ENCODE assay signal across 24 mouse cellular contexts in the genomic region with DNA sequence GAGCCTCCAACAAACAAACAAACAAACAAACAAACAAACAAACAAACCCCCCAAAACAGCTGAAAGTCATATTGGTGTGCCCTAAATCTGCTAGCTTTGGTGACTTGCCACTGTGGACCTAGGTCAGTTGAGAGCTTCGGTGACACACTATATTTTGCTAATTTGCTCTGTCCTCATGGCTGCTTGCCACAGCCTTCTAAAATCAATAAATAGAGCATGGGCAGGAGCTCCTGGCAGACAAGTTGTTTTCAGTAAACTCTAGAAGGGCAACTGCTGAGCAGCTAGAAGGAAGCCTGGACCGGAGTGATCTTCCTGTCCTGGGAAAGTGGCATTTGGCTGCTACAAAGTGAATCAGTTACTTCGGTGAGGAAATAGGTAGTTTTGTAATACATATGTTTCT.
DNase-seq lines count a peak whose midpoint lies in the region; TF ChIP-seq lines count a peak whose summit lies in the region.
"Had no signal": no experiment of that assay in that cellular context is flagged by ENCODE, and none has a peak within 500 bp of the region (broad histone marks: within the 10 kb centered on the region; RNA-seq: fewer than 3 reads in every experiment).

No protein-coding gene starts in this region.

- DNase-seq in gastrocnemius, adult 18-20 months (ENCODE audit: low spot score) = peak; percentile 77
- no peak for DNase-seq in gastrocnemius, postnatal 10 days
- peak; percentile 86 for DNase-seq in liver, adult 2 months (ENCODE audit: extremely low read depth, low read depth, low spot score)
- DNase-seq in liver (no peak), adipocyte (ENCODE audit: low spot score) (peak; percentile 3)
- no peak for DNase-seq in embryo, embryonic 10 days (ENCODE audit: low spot score)
- DNase-seq: adrenal gland, postnatal 10 days; adrenal gland, postnatal 36 days; cerebellum, adult 18-20 months; cerebellum, adult 9-10 months; cerebellum, postnatal 25 days; embryo, embryonic 11 days; heart, adult 2 months; heart, postnatal 14 days; heart, postnatal 4 days had no signal

- no peak overlapping the region for H3K4me3 ChIP-seq in liver, adult 2 months (ENCODE audit: insufficient read depth, low read depth, low read length)
- H3K4me3 ChIP-seq: embryonic facial prominence, embryonic 10.5 days; embryonic facial prominence, embryonic 13.5 days; erythroblast, embryonic 14.5 days; forebrain, embryonic 12.5 days; forebrain, embryonic 15.5 days; heart, adult 2 months; heart, embryonic 10.5 days; heart, embryonic 13.5 days had no signal

- H3K4me1 ChIP-seq in liver, adult 2 months (ENCODE audit: control insufficient read depth, insufficient read depth, low read length) = no peaks in the 10 kb centered on the region
- H3K4me1 ChIP-seq: embryonic facial prominence, embryonic 10.5 days; embryonic facial prominence, embryonic 13.5 days; forebrain, embryonic 12.5 days; forebrain, embryonic 15.5 days; heart, embryonic 10.5 days; heart, embryonic 13.5 days had no signal

- TF ChIP-seq POLR2A in liver, adult 2 months (IDR thresholded peaks at IDR 0.05; ENCODE audit: extremely low read depth, insufficient read depth, low read length) = no peak

- peaks cover 13% of the 10 kb centered on the region; the same call in 1 of the 2 replicates for H3K27me3 ChIP-seq in liver, adult 2 months (ENCODE audit: control insufficient read depth, insufficient read depth, low read length)
- H3K27me3 ChIP-seq: embryonic facial prominence, embryonic 13.5 days; forebrain, embryonic 12.5 days; forebrain, embryonic 15.5 days; heart, embryonic 13.5 days had no signal

- no peaks in the 10 kb centered on the region for H3K79me2 ChIP-seq in liver, adult 2 months (ENCODE audit: control insufficient read depth, insufficient read depth, low read length)

- 9% methylated on average over 3 of the region's 3 CpGs for WGBS in liver, adult 2 months

- no peak overlapping the region for H3K27ac ChIP-seq in liver, adult 2 months (replicated peaks; ENCODE audit: insufficient read depth, low read depth, low read length)
- H3K27ac ChIP-seq: embryonic facial prominence, embryonic 10.5 days; embryonic facial prominence, embryonic 13.5 days; forebrain, embryonic 12.5 days; forebrain, embryonic 15.5 days; heart, adult 2 months; heart, embryonic 10.5 days; heart, embryonic 13.5 days; hindbrain, embryonic 14.5 days; hindbrain, postnatal 0 days had no signal

- H3K9ac ChIP-seq in liver, adult 2 months (ENCODE audit: low read depth, low read length) = no peak overlapping the region
- H3K9ac ChIP-seq: embryonic facial prominence, embryonic 13.5 days; forebrain, embryonic 12.5 days; forebrain, embryonic 15.5 days; heart, embryonic 13.5 days; hindbrain, embryonic 14.5 days had no signal

- no peaks in the 10 kb centered on the region for H3K36me3 ChIP-seq in liver, adult 2 months (ENCODE audit: control insufficient read depth, insufficient read depth, low read length)
- H3K36me3 ChIP-seq: embryonic facial prominence, embryonic 10.5 days; embryonic facial prominence, embryonic 13.5 days; forebrain, embryonic 12.5 days; forebrain, embryonic 15.5 days; heart, embryonic 10.5 days; heart, embryonic 13.5 days had no signal

- TF ChIP-seq CTCF in liver, adult 2 months (IDR thresholded peaks at IDR 0.05; ENCODE audit: low read depth, low read length) = no peak

Comparison
In these comparisons a context has a peak if more than half of its experiments do, and no peak if none do; other contexts are left out.
1. DNase-seq: peak in gastrocnemius, adult 18-20 months (single experiment), liver, adult 2 months (single experiment) and adipocyte (single experiment); none in gastrocnemius, postnatal 10 days (single experiment), liver (single experiment) and embryo, embryonic 10 days (single experiment).